Mouse (Mus musculus): ENCODE measurements at regions not wholly inside any gene's neighbourhood (a gene's known extent, or its start where the extent isn't known, plus 50 kb on each side); places are given as distances from the start of the nearest gene placed in this dataset.
"Not testable (repeated sequence)": the region's sequence is repeated elsewhere in the genome, so short reads cannot be mapped to it uniquely, and the experiment has no call there.

- H3K4me3 ChIP-seq (ENCODE audit: control insufficient read depth, low read depth, low read length): no peak overlapping the region
- H3K36me3 ChIP-seq (ENCODE audit: control insufficient read depth, insufficient read depth, low read length): no peaks in the 10 kb centered on the region
- H3K27me3 ChIP-seq (ENCODE audit: control insufficient read depth, insufficient read depth, low read length): no peaks in the 10 kb centered on the region
- H3K4me1 ChIP-seq (ENCODE audit: control insufficient read depth, insufficient read depth, low read length): no peaks in the 10 kb centered on the region
- no peak for TF ChIP-seq CTCF (IDR thresholded peaks at IDR 0.05; ENCODE audit: control insufficient read depth, insufficient read depth, insufficient replicate concordance, low read depth, low read length)
- no peak for TF ChIP-seq POLR2A (IDR thresholded peaks at IDR 0.05; ENCODE audit: control insufficient read depth, low read depth, low read length)
- no peak overlapping the region for H3K27ac ChIP-seq (ENCODE audit: control insufficient read depth, insufficient read depth, low read depth, low read length)
Observed at GRCm38 (mm10) chr4:89530050-89530911, 149.0 kb upstream of the Dmrta1 start.

GRCm38 (mm10) chr4:89527966-89528365 lies 151.3 kb upstream of the Dmrta1 start:
- Histone ChIP-seq H3K4me1 (ENCODE audit: control insufficient read depth, insufficient read depth, low read length) (peaks cover 5% of the 10 kb centered on the region; the same call in 1 of the 2 replicates), H3K4me3 (ENCODE audit: control insufficient read depth, low read depth, low read length) (no peak overlapping the region), H3K27ac (ENCODE audit: control insufficient read depth, insufficient read depth, low read depth, low read length) (no peak overlapping the region), H3K36me3 (ENCODE audit: control insufficient read depth, insufficient read depth, low read length) (no peaks in the 10 kb centered on the region), H3K27me3 (ENCODE audit: control insufficient read depth, insufficient read depth, low read length) (no peaks in the 10 kb centered on the region)
- TF ChIP-seq CTCF (IDR thresholded peaks at IDR 0.05; ENCODE audit: control insufficient read depth, insufficient read depth, insufficient replicate concordance, low read depth, low read length) (no peak), POLR2A (IDR thresholded peaks at IDR 0.05; ENCODE audit: control insufficient read depth, low read depth, low read length) (no peak)

- Histone ChIP-seq H3K4me1 (ENCODE audit: control insufficient read depth, insufficient read depth, low read length) (peaks cover 5% of the 10 kb centered on the region; the same call in 1 of the 2 replicates), H3K4me3 (ENCODE audit: control insufficient read depth, low read depth, low read length) (no peak overlapping the region), H3K36me3 (ENCODE audit: control insufficient read depth, insufficient read depth, low read length) (no peaks in the 10 kb centered on the region), H3K27ac (ENCODE audit: control insufficient read depth, insufficient read depth, low read depth, low read length) (no peak overlapping the region), H3K27me3 (ENCODE audit: control insufficient read depth, insufficient read depth, low read length) (no peaks in the 10 kb centered on the region)
- no peak for TF ChIP-seq CTCF (IDR thresholded peaks at IDR 0.05; ENCODE audit: control insufficient read depth, insufficient read depth, insufficient replicate concordance, low read depth, low read length)
- TF ChIP-seq POLR2A (IDR thresholded peaks at IDR 0.05; ENCODE audit: control insufficient read depth, low read depth, low read length): no peak
Observed at GRCm38 (mm10) chr4:89527326-89527725, 151.9 kb upstream of the Dmrta1 start.

GRCm38 (mm10) chr4:89525525-89525924 lies 153.7 kb upstream of the Dmrta1 start:
- H3K4me3 ChIP-seq (ENCODE audit: control insufficient read depth, low read depth, low read length); H3K27ac ChIP-seq (ENCODE audit: control insufficient read depth, insufficient read depth, low read depth, low read length); H3K36me3 ChIP-seq (ENCODE audit: control insufficient read depth, insufficient read depth, low read length); H3K4me1 ChIP-seq (ENCODE audit: control insufficient read depth, insufficient read depth, low read length); H3K27me3 ChIP-seq (ENCODE audit: control insufficient read depth, insufficient read depth, low read length): not testable (repeated sequence)

GRCm38 (mm10) chr4:89524260-89525200 lies 154.7 kb upstream of the Dmrta1 start:
- Histone ChIP-seq H3K4me3 (ENCODE audit: control insufficient read depth, low read depth, low read length) (peak overlapping the region; percentile 86), H3K27ac (ENCODE audit: control insufficient read depth, insufficient read depth, low read depth, low read length) (no peak overlapping the region; the same call in 1 of the 2 replicates), H3K36me3 (ENCODE audit: control insufficient read depth, insufficient read depth, low read length) (no peaks in the 10 kb centered on the region), H3K4me1 (ENCODE audit: control insufficient read depth, insufficient read depth, low read length) (peaks cover 5% of the 10 kb centered on the region; the same call in 1 of the 2 replicates), H3K27me3 (ENCODE audit: control insufficient read depth, insufficient read depth, low read length) (no peaks in the 10 kb centered on the region)
- peak; percentile 53 for TF ChIP-seq CTCF (IDR thresholded peaks at IDR 0.05; ENCODE audit: control insufficient read depth, insufficient read depth, insufficient replicate concordance, low read depth, low read length)
- no peak for TF ChIP-seq POLR2A (IDR thresholded peaks at IDR 0.05; ENCODE audit: control insufficient read depth, low read depth, low read length)

GRCm38 (mm10) chr4:89523423-89524259 lies 155.6 kb upstream of the Dmrta1 start:
- Histone ChIP-seq H3K4me1 (ENCODE audit: control insufficient read depth, insufficient read depth, low read length) (peaks cover 5% of the 10 kb centered on the region; the same call in 1 of the 2 replicates), H3K36me3 (ENCODE audit: control insufficient read depth, insufficient read depth, low read length) (no peaks in the 10 kb centered on the region), H3K27ac (ENCODE audit: control insufficient read depth, insufficient read depth, low read depth, low read length) (no peak overlapping the region), H3K27me3 (ENCODE audit: control insufficient read depth, insufficient read depth, low read length) (no peaks in the 10 kb centered on the region), H3K4me3 (ENCODE audit: control insufficient read depth, low read depth, low read length) (peak overlapping the region; percentile 52)
- TF ChIP-seq CTCF (IDR thresholded peaks at IDR 0.05; ENCODE audit: control insufficient read depth, insufficient read depth, insufficient replicate concordance, low read depth, low read length): no peak
- TF ChIP-seq POLR2A (IDR thresholded peaks at IDR 0.05; ENCODE audit: control insufficient read depth, low read depth, low read length): no peak
